Mouse (Mus musculus): ENCODE measurements around the gene Cdh5.

Cdh5 gene

GRCm38 (mm10) chr8:104188459-104188858 lies 87.0 kb downstream of the Cdh5 start:
- no peak for DNase-seq (ENCODE audit: low spot score in 2 of 2)

GRCm38 (mm10) chr8:104190777-104191468 lies 89.5 kb downstream of the Cdh5 start:
- no peak for DNase-seq (ENCODE audit: low spot score in 2 of 2)

GRCm38 (mm10) chr8:104191496-104191895 lies 90.1 kb downstream of the Cdh5 start:
- peak; percentile 44 to 49 for DNase-seq (ENCODE audit: low spot score in 2 of 2)

Data from spleen, postnatal 36 days (tissue).